Mouse (Mus musculus) thymus, adult 2 months (tissue): Measurements from ENCODE around the gene Nrip1.

Experiments
- CTCF ChIP-seq: fragments of 200-500 bp; IDR thresholded peaks from 2 replicates; pipeline ENCODE4 v1.5.1; 2012; ENCODE audit warnings: mild to moderate bottlenecking, control low read depth, low read length, moderate library complexity, borderline replicate concordance; ENCODE audit not compliant: control insufficient read depth, poor library complexity, insufficient read depth; ENCODE audit errors: extremely low read depth
- POLR2A ChIP-seq: fragments of 200-500 bp; IDR thresholded peaks from 2 replicates; pipeline ENCODE4 v1.6.1; 2012; ENCODE audit warnings: mild to moderate bottlenecking, low read length, control low read depth, moderate library complexity; ENCODE audit not compliant: control insufficient read depth, poor library complexity, insufficient read depth; ENCODE audit errors: extremely low read depth

- TF ChIP-seq POLR2A (no peak), CTCF (no peak)
These were observed 36.3 kb downstream of the Nrip1 start for GRCm38 (mm10) chr16:76337351-76337750.
